Mouse (Mus musculus) adrenal gland, postnatal 14 days (tissue): ENCODE measurements at regions not wholly inside any gene's neighbourhood (a gene's known extent, or its start where the extent isn't known, plus 50 kb on each side); places are given as distances from the start of the nearest gene placed in this dataset.
A peak's percentile ranks its signal among the peaks of the same experiment; 100 is the strongest.

Experiments
- DNase-seq: peaks from one replicate; pipeline ENCODE4 v3.0.0; 2021; ENCODE audit warnings: mixed read lengths

DNA sequence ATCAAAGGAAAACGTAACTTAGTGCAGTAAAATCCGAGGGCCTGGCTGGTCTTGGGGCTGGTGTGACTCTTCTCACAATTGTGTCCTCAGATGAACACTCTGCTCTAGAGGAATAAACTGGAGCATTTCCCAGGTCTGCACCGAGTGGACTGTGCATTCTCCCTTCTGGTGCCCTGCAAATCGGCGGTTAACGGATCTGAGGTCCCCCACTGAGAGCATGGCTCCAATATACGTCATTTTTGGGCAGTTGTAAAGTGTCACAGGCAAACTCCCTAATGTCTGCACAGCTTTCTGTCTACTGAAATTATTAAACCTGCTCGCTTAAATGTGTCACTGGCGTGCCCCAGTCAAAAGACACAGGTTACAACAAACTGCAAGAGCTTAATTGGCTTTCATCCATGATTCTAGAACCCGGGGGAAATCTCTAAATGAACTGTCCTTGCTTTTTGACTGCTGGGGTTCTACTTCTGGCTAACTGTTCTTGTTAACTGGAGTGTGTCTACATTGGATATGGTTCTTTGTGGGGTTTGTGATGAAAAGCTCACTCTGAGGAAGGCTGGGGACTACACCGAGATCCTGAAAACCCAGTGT lies 93.7 kb upstream of the Gm47985 start:
- DNase-seq: no peak

DNA sequence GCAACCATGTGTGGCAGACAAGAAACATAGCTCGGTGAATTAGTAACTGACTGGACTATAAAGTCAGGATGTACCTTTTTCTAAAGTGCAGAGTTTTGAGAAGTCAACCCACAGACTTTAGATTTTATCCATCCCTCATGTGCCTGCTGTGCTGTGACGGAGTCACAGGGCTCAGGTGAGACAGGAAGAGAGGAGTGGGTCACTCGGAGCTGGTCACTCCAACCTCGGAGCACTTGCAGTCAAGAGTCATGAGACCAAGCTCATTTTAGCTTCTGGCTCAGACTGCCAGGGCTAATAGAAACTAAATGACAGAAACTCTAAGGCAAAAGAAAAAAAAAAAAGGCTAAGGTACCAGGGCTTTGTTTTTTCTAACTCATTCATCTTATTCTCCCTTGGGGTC lies 90.3 kb upstream of the Gm47985 start:
- DNase-seq: no peak

DNA sequence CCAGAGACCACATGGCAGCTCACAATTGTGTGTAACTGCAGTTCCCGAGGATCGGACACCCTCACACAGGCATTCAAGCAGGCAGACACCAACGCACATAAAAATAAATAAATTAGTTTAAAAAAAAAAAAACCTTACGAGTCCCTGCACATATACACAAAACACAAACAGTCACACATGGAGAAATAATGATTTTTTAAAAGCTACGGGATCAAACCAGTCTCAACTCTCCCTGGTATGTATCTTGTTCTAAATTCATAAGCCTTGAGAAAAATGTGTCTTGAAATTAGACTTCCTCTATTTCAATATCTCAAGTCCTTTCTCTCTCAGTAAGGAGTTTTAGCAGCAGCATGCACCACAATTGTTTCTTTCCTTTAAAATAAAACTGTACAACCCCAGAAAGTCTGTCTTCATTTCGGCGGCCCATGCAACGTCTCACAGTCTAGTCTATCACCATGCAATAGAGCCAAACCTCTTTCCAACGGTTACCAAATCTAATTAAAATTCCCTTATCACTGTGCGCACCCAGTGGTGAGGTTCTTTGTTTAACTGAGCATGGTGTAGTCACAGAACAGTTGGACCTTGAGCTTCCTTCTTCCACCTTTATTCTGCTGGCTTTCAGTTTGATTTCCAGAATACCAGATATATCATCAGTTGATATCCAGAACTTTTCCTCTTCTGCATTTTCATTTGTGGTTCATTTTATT lies 86.8 kb upstream of the Gm47985 start:
- no peak for DNase-seq

DNA sequence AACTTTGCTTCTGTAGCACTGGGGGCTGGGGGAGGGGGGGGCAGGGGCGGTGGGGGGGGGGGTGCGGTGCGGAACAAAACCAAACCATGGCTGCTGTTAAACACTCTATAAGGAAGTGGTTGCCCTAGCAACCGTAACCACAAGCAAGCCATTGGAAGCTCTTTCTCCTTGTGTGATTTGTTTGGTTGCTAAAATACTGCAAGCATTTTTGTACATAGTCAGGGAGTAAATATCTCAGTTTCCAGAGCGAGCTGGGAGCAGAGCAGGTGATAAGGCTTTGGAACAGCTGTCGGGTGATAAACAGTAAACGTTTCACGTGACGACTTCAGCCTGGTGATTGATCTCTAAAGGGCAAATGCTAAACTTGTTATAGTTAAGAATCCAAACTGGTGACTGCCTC lies 86.3 kb upstream of the Gm47985 start:
- DNase-seq: no peak

DNA sequence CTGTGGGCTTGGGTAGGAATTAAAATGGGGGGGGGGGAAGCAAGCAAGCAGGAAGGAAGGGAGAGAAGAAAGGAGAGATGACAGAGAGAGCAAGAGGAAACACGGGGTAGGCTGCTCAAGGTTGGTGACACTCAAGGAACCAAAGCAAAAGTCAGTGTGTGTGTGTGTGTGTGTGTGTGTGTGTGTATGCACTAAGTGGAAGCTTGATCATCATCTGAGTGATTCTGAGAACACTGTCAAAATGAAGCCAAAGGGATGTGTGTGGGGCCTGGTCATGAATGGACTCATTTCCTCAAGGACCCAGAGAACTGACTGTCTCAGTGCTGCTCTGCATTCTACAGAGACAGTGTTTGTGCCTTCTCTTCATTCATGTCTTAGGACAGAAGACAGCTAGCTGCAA lies 84.8 kb upstream of the Gm47985 start:
- DNase-seq: no peak

DNA sequence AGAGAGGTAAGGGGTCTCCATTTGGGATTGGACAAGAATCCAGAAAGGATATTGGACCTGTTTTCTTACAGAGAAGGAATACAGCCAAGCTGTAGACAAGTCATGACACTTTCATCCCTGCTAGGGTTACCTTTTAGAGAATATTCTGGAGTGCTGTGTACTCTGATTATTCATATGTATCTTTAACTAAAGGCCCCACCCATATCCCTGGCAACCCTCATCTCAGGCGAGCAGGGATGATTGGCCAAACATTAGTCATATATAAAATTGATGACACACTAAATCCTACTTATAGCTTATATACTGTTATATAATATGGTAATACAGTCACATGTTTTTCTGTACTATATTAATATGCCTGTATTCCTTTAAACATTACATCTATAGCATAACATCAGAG lies 83.6 kb upstream of the Gm47985 start:
- no peak for DNase-seq

DNA sequence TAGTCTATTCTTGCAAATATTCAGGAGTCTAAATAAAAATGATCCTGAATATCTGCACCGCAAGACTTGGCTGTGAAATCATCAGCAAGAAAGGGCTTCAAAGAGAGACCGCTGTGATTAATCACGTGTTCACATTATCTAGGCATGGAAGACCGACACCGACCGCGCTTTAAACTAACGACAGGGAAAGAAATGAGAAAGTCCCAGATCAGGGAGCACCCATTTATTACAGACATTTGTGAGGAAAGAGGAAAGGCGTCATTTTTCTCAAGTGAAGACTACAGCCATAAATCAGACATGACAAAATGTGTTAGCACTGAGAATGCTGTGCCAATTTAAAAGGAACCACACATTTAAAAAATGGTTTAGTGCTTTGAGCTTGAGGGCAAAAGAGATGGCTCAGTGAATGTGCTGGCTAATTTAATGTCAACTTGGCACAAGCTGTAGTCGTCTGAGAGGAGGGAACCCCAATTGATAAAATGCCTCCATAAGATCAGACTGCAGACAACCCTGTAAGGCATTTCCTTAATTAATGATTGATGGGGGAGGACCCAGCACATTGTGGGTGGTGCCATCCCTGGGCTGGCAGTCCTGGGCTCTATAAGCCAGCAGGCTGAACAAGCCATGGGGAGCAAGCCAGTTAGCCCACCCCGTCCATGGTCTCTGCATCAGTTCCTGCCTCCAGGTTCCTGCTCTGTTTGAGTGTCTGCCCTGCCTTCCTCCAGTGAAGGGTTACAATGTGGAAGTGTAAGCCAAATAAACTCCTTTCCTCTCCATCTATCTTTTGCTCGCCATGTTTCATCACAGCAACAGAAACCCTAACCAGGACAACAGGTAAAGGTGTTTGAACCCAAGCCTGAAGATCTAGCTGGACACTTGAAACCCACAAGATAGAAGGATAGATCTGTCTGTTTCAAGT lies 81.5 kb upstream of the Gm47985 start:
- no peak for DNase-seq

DNA sequence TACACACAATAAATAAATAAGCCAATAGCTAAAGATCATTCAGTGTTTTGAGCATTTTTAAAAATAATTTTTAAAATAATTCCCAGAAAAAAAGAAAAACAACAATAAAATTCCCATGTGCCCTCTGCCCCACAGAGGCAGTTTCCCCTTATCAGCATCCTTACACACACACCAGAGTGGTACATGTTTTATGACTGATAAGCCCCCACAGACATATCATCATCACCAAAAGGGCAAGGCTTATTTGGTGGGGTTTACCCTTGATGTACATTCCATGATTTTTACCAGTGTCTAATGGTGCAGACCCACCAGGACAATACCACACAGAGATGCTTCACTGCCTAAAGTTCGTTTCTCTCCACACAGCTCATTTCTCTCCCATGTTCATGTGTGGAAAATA lies 80.8 kb upstream of the Gm47985 start:
- DNase-seq: no peak

DNA sequence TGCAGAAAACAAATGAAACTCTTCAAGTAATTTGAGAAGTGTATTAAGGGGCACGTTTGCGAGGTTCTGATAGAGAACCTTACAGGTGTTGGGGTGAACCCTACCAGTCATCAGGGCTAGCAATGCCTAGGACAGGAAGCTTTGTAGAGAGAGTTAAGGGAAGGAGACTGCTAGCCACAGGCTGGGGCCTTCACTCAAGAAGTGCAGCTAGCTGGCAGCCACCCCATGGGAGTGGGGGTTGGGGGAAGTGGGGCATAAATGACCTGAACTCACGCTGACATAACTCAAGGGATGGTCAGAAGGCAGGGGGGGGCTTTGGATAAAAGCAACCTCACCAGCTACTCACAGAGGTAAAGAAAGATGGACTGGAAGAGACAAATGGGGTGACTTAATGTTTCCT lies 80.3 kb upstream of the Gm47985 start:
- no peak for DNase-seq

DNA sequence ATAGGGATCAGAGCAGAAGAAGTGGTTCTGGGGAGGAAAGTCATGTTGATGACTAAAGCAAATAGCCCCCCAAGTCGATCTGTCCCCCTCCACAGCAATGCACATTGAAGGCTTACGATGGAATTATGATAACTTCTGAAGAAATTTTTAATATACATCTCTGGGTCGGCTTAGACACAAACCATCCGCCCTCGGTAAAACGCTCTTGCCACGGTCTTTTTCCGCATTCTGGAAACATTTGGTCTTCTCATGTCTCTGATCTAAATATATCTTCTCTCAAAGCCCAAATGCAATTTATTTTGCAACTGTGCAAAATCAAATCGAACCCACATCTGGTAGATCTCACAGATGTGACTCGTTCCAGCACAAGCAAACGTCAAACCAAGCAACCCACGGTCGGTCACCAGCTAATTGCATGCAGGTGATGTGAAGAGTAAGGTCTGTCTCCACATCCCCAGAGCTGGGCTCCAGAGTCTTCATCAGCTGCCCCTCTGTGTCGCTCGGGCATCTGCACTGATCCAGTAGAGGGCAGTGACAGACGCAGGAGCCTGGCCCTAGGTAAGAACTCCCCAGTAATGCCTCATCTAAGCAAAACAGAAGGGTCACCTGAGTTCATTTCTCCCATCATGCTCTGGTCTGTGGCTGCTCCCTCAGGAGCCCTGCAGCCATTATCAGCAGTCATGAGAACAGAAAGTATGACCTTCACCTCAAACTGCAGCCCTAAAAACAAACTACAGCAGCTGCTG lies 79.5 kb upstream of the Gm47985 start:
- peak; percentile 47 for DNase-seq

DNA sequence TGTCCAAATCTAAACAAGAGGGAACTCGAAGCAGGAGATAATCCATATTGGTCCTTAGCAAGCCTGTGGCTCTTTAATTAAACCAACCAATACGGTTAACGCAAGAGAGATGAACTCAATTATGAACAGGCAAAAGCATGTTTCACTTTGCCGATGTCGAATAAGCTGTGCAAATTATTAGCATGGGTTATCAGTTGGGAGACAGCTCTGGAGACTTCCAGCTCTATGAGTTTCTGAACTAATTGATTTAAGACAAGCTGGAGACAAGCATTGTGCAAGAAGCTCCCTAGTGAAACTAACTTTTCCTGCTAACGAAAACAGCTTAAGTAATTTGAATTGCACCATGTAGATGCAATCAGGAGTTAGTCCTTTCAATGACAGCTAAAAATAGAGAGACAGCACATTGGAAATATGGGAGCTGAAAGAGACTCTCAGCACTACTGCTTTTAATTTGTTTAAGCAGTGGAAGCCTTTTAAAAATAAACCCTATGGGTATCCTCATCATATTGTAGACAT lies 78.8 kb upstream of the Gm47985 start:
- DNase-seq: no peak

DNA sequence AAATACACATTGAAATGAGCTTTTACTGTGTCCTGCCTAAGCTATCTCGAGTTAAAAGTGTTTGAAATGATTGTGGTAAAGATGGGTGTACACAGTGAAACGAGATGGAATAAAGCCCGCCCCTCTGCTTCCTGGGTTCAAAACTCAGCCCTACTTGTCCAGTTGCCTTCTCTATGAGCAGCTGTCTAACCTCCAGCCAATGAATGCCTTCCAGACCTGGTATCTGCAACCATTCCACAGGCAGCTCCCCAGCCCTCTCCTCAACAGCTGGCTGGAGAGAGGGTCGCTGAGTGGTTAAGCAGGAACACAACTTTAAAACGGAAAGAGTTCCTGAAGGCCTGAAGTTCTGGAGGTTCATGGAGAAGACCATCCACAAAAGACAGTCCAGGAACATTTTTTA lies 78.0 kb upstream of the Gm47985 start:
- no peak for DNase-seq

DNA sequence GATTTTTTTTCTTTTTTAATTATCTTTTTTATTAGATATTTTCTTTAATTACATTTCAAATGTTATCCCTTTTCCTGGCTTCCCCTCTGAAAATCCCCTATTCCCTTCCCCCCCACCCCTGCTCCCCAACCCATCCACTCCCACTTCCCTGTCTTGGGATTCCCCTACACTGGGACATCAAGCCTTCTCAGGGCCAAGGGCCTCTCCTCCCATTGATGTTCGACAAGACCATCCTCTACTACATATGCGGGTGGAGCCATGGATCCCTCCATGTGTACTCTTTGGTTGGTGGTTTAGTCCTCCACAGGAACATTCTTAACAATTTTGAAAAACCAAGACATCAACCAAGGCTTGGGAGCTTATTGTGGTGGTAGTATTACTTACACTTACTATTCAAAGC lies 77.5 kb upstream of the Gm47985 start:
- DNase-seq: no peak

DNA sequence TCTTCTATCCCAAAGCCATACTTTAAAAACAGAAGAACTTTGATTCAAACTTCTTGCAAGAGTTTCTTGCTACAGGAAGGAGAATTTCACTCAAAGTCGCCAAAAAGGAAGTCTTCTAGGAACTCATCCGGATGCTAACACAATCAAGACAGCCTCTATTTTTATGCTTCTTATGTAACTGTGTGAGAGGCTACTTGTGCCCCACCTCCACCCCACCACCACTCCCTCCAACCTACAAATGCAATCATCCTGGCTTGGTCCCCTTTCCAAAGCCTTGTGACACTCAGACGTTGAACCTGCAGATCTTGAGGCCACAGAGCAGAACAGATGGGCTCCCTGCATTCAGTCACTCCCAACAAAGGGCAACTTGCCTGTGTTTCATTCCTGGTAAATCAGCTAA lies 77.1 kb upstream of the Gm47985 start:
- DNase-seq: peak; percentile 39

DNA sequence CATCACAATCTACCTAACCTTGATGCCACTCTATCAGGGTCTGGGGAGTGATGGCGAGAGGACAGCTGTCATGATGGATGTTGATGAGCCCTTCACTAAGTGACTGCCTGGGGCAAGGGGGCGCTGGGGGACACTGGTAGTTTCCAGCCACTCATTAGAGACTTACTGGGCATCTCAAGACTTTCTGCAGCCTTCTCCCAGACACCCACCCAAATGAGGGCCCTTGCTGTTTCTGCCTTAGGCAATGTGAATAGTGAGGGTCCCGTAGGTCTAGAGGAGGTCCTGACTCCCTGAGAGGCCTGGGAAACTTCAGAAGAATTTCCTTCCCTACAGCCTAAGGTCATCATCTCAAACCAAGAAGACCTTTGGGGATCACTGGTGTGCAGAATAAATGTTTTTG lies 74.9 kb upstream of the Gm47985 start:
- no peak for DNase-seq

DNA sequence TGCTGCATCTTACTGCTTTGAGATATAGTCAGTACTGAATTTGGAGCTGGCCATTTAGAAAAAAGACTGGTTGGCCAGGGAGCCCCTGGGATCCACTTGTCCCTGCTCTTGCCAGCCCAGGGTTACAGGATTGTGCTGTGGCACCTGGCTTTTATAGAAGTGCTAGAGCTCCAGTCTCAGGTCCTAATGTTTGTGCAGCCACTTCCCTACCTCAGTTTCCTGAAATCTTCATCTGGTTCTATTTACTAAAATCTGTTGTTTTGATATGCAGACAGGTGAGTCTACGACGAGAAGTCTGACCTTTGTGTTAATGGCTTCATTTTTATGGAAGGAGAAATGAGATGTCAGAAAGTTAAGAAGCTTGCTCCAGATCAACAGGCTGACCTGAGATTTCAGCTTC lies 73.0 kb upstream of the Gm47985 start:
- DNase-seq: no peak

DNA sequence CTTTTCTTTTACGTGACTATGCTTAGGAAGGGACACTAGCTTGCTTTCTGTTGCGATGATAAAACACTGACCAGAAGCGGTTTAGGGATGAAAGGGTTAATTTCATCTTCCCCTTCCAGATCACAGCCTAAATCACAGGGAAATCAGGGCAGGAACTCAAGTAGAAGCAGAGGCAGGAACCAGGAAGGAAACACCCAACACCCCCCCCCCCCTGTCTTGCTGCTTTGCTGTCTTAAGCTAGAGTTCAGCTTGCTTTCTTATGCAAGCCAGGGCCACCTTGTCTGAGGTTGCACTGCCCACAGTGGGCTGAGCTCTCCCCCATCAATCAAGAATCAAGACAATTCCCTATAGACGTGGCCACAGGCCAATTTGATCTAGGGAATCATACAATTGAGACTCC lies 71.9 kb upstream of the Gm47985 start:
- DNase-seq: no peak

DNA sequence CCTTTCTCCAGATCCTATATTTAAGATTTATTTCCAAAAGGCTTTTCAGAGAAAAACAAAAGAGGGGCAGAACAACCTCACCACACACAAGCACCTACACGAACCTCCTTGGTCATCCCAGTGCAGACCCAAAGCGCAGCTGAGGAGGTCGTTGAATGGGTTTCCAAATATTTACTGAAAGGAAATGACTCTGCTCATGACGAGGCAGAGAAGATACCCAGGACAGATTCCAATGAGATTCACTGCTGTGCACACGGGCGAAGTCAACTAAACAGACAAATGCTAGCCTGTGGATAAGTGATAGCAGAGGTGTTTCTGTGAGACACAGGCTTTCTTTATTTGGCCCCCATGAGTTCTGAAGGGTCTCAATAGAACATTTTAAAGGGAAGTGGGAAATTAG lies 70.7 kb upstream of the Gm47985 start:
- no peak for DNase-seq

DNA sequence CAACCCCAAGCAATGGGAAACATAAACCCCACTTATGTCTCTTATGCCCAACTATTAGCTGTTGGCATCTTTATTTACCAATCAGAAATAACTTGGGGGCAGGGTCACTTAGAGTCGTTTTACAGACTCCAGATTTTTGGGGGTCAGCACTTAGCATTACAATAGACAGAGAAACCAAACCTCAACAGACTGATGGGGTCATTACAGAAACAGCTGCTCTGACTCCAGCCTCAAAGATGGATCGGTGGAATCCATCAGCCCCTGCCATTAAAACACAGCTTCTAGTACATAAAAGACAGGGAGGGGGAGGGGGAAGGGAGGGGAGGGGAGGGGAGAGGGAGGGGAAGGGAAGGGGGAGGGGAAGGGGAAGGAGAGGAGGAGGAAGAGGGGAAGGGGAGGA lies 69.9 kb upstream of the Gm47985 start:
- DNase-seq: no peak

DNA sequence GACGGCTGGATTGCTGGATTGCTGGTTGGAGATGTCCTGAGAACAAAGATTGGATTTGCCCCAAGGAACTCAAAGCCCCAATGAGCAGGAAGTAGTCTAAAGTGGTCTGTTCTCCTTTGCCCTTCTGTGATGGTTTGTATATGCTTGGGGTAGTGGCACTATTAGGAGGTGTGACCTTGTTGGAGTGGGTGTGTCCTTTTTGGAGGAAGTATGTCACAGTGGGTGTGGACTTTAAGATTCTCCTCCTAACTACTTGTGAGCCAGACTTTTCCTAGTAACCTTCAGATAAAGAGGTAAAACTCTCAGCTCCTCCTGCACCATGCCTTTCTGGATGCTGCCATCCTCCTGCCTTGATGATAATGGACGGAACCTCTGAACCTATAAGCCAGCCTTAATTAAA lies 69.1 kb upstream of the Gm47985 start:
- DNase-seq: no peak

DNA sequence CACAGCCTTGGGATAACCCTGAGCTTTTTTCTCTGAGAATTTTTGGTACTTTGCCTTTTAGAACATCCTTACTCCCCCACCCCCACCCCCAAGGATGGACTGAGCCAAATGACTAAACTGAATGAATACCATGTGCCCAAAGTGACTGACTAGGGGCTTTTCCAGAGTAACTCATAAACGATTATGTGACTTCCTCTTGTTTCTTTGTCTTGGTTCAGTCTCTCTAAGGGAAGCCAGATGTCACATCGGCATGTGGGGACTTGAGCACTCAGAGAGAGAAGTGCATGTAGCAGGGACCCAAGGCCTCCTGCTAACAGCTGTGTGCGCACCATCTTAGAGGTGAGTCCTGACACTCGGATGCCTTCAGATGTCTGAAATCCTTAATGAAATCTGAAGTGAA lies 63.8 kb upstream of the Gm47985 start:
- no peak for DNase-seq

DNA sequence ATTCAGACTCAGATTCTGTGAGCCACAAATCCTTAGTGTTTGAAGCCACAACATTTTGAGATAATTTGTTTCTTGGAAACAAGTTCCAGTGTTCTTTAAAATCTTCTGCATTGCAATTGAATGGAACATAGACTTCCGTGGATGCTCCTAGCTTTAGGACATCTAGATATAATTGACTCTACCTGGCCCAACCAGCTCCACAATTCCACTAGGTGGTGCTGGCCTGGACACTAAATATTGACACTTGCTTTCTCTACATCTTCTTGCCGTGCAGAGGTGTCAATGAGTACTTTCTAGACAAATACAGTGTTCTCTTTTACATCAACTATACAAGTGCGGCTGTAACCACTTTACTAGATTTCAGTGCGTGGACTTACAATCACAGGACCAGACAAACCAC lies 63.4 kb upstream of the Gm47985 start:
- no peak for DNase-seq

DNA sequence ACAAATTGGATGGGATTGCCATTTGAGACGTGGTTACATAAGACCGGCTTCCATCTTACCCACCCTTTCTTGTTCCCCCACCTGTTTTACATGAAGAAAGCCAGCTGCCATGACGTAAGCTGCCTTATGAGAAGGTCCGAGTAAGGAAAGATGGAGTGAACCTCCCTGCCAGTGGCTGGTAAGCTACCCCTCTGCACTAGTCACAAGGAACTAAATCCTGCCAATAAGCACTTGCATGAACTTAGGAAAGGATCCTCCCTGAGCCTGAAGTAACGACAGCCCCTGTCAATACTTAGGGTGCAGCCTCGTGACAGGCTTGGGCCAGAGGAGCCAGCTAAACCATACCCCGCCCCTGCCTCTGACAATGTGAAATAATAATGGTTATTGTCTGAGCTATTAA lies 62.8 kb upstream of the Gm47985 start:
- no peak for DNase-seq
